ENCODE assay signal across 23 mouse cellular contexts in the genomic region with DNA sequence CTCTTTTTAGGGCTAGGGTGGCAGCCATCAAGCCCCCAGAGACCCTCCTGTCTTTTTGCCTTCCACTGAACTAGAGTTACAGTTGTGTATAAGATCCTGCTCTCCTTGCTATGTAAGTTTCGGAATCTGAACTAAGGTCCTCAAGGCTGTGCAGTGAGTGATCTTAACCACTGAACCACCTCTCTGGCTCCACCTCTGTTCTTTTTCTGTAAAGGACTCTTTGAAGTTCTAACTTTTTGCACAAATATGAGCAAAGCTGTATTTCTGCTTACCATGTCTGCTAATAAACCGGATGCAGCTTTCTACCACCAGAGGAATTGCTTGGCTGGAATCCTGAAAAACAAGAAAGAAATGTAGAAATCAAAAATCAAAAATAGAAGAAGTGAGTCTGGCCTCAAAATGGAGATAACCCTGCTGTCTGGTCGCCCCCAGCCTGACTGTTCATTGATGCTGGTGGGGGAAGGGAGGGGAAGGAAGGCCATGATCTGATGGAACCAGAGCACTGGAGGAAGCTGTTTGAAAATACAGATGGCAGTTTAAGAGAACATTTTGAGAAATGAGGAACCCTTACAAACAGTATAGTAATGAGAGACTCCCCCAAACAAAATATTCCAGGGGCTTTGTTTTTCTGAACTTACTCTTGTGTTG. TPM values are rescaled to one million over a fixed set of nuclear protein-coding genes. Genes with fewer than 3 reads are reported as not detected.
DNase-seq lines count a peak whose midpoint lies in the region; ATAC-seq and TF ChIP-seq lines count a peak whose summit lies in the region.
"Had no signal": no experiment of that assay in that cellular context is flagged by ENCODE, and none has a peak within 500 bp of the region (broad histone marks: within the 10 kb centered on the region; RNA-seq: fewer than 3 reads in every experiment).

No protein-coding gene starts in this region.

- TF ChIP-seq EP300 in MEL (IDR thresholded peaks at IDR 0.05; ENCODE audit: low read depth in 1 of 2, low read length in 2 of 2) = peak; percentile 68 to 73; a peak in 3 of 4 replicates

- peak; percentile 77 for DNase-seq in MEL (ENCODE audit: low read depth, low spot score)
- peak; percentile 33 for DNase-seq in thymus, postnatal 14 days
- DNase-seq in neural tube, embryonic 10.5 days (ENCODE audit: extremely low spot score, low spot score) = no peak
- DNase-seq in gastrocnemius, adult 8-10 months (ENCODE audit: low spot score in 2 of 2) = no peak
- DNase-seq: adrenal gland, postnatal 10 days; B cell, adult 2 months; cerebellum, adult 9-10 months; gastrocnemius, postnatal 14 days; kidney, postnatal 25 days; lung, postnatal 36 days had no signal

- TF ChIP-seq CTCF in MEL (IDR thresholded peaks at IDR 0.05 in 2 of 3, conservative IDR thresholded peaks at IDR 0.05 in 1 of 3; ENCODE audit: control insufficient read depth in 1 of 3, insufficient read depth in 1 of 3, low read depth in 2 of 3, low read length in 3 of 3, poor library complexity in 1 of 3, severe bottlenecking in 1 of 3) = no peak

- no peak overlapping the region for H3K4me3 ChIP-seq in MEL (ENCODE audit: control insufficient read depth in 1 of 2, insufficient read depth in 1 of 2, low read depth in 2 of 2, low read length in 2 of 2)
- H3K4me3 ChIP-seq in intestine, embryonic 15.5 days (replicated peaks) = no peak overlapping the region
- H3K4me3 ChIP-seq: embryonic facial prominence, embryonic 13.5 days; kidney, embryonic 15.5 days; layer of hippocampus, adult 2 months; limb, embryonic 13.5 days; lung, embryonic 15.5 days; megakaryocyte, embryonic 14.5 days; midbrain, embryonic 12.5 days; myocyte had no signal

- ATAC-seq in common myeloid progenitor, adult 5-6 weeks (replicated peaks; ENCODE audit: low read depth, poor library complexity, severe bottlenecking) = peak; percentile 74
- no peak for ATAC-seq in intestine, embryonic 15.5 days
- ATAC-seq: hindbrain, embryonic 16.5 days; intestine, postnatal 0 days had no signal

- H3K79me2 ChIP-seq in MEL (ENCODE audit: control insufficient read depth, insufficient read depth, low read length, poor library complexity) = no peaks in the 10 kb centered on the region

- TF ChIP-seq RAD21 in MEL (IDR thresholded peaks at IDR 0.05; ENCODE audit: low read depth, low read length) = no peak

- H3K36me3 ChIP-seq in MEL (ENCODE audit: control insufficient read depth in 1 of 2, insufficient read depth in 2 of 2, low read length in 2 of 2) = peaks cover 0 to 16% of the 10 kb centered on the region in 2 experiments; a peak in 2 of 4 replicates
- H3K36me3 ChIP-seq in intestine, embryonic 15.5 days = 0 out of 2 replicates have a peak, but pooled peaks cover 4% of the 10 kb centered on the region

- no peak for TF ChIP-seq POLR2A in MEL (IDR thresholded peaks at IDR 0.05; ENCODE audit: control insufficient read depth in 1 of 2, insufficient read depth in 1 of 2, low read depth in 1 of 2, low read length in 2 of 2, poor library complexity in 1 of 2)

- WGBS in intestine, embryonic 15.5 days = 93% methylated on average over 3 of the region's 3 CpGs

- H3K4me2 ChIP-seq in intestine, embryonic 15.5 days (replicated peaks) = no peak overlapping the region
- H3K4me2 ChIP-seq: embryonic facial prominence, embryonic 13.5 days; kidney, embryonic 15.5 days; limb, embryonic 13.5 days; liver, embryonic 11.5 days; lung, embryonic 15.5 days; midbrain, embryonic 12.5 days had no signal

- no peak overlapping the region for H3K27ac ChIP-seq in MEL (ENCODE audit: control insufficient read depth, low read depth, low read length)
- no peak overlapping the region for H3K27ac ChIP-seq in intestine, embryonic 15.5 days
- H3K27ac ChIP-seq: embryonic facial prominence, embryonic 13.5 days; kidney, embryonic 15.5 days; layer of hippocampus, adult 2 months; limb, embryonic 13.5 days; lung, embryonic 15.5 days; midbrain, embryonic 12.5 days had no signal

- no peaks in the 10 kb centered on the region for H3K9me3 ChIP-seq in MEL (replicated peaks; ENCODE audit: insufficient read depth, low read length)
- no peaks in the 10 kb centered on the region for H3K9me3 ChIP-seq in intestine, embryonic 15.5 days
- H3K9me3 ChIP-seq: embryonic facial prominence, embryonic 13.5 days; kidney, embryonic 15.5 days; limb, embryonic 13.5 days; lung, embryonic 15.5 days; megakaryocyte, embryonic 14.5 days; midbrain, embryonic 12.5 days had no signal

- no peaks in the 10 kb centered on the region for H3K27me3 ChIP-seq in MEL (ENCODE audit: control insufficient read depth in 1 of 2, insufficient read depth in 2 of 2, low read length in 2 of 2)
- H3K27me3 ChIP-seq in intestine, embryonic 15.5 days (replicated peaks) = no peaks in the 10 kb centered on the region
- H3K27me3 ChIP-seq: embryonic facial prominence, embryonic 13.5 days; kidney, embryonic 15.5 days; limb, embryonic 13.5 days; lung, embryonic 15.5 days; megakaryocyte, embryonic 14.5 days; midbrain, embryonic 12.5 days had no signal

- H3K9ac ChIP-seq in MEL (ENCODE audit: control insufficient read depth, low read depth, low read length, poor library complexity, severe bottlenecking) = no peak overlapping the region
- no peak overlapping the region for H3K9ac ChIP-seq in intestine, embryonic 15.5 days
- H3K9ac ChIP-seq: embryonic facial prominence, embryonic 13.5 days; kidney, embryonic 15.5 days; limb, embryonic 13.5 days; lung, embryonic 15.5 days; midbrain, embryonic 12.5 days had no signal

- H3K4me1 ChIP-seq in MEL (ENCODE audit: control insufficient read depth in 1 of 2, insufficient read depth in 2 of 2, low read length in 2 of 2) = peaks cover 4 to 10% of the 10 kb centered on the region in 2 experiments; a peak in 3 of 4 replicates
- no peaks in the 10 kb centered on the region for H3K4me1 ChIP-seq in intestine, embryonic 15.5 days (replicated peaks)
- H3K4me1 ChIP-seq: embryonic facial prominence, embryonic 13.5 days; kidney, embryonic 15.5 days; limb, embryonic 13.5 days; lung, embryonic 15.5 days; midbrain, embryonic 12.5 days had no signal

TF ChIP-seq in MEL, 35 proteins besides CTCF, POLR2A, EP300 and RAD21:
- TF ChIP-seq TAL1 (IDR thresholded peaks at IDR 0.05; ENCODE audit: low read length) (no peak), ZC3H11A (IDR thresholded peaks at IDR 0.05; ENCODE audit: low read depth, low read length) (no peak), RCOR1 (IDR thresholded peaks at IDR 0.05; ENCODE audit: low read depth, low read length) (peak; percentile 79), MYC (IDR thresholded peaks at IDR 0.05; ENCODE audit: low read depth, low read length) (no peak), USF1 (IDR thresholded peaks at IDR 0.05; ENCODE audit: low read depth, low read length) (no peak), E2F4 (IDR thresholded peaks at IDR 0.05; ENCODE audit: borderline replicate concordance, low read depth, low read length) (no peak), TBP (IDR thresholded peaks at IDR 0.05; ENCODE audit: low read depth, low read length) (no peak), MAX (IDR thresholded peaks at IDR 0.05; ENCODE audit: low read length) (no peak), JUND (IDR thresholded peaks at IDR 0.05; ENCODE audit: low read depth, low read length) (no peak), GATA1 (IDR thresholded peaks at IDR 0.05; ENCODE audit: low read depth, low read length) (peak; percentile 30; the same call in 1 of the 2 replicates), NELFE (IDR thresholded peaks at IDR 0.05; ENCODE audit: low read depth, low read length) (no peak), TCF12 (IDR thresholded peaks at IDR 0.05; ENCODE audit: low read depth, low read length) (peak; percentile 39; the same call in 1 of the 2 replicates), ELF1 (IDR thresholded peaks at IDR 0.05; ENCODE audit: low read depth, low read length) (no peak), MXI1 (IDR thresholded peaks at IDR 0.05; ENCODE audit: low read depth, low read length) (no peak), CHD2 (IDR thresholded peaks at IDR 0.05; ENCODE audit: low read length) (peak; percentile 52), SIN3A (IDR thresholded peaks at IDR 0.05; ENCODE audit: low read length) (no peak), CHD1 (IDR thresholded peaks at IDR 0.05; ENCODE audit: low read depth, low read length) (no peak), MYB (IDR thresholded peaks at IDR 0.05; ENCODE audit: low read depth, low read length) (peak; percentile 42), UBTF (IDR thresholded peaks at IDR 0.05; ENCODE audit: borderline replicate concordance, insufficient read depth, low read depth, low read length) (no peak), HCFC1 (IDR thresholded peaks at IDR 0.05; ENCODE audit: low read depth, low read length) (no peak), MAZ (IDR thresholded peaks at IDR 0.05; ENCODE audit: low read depth, low read length) (peak; percentile 31; the same call in 1 of the 2 replicates), SMC3 (IDR thresholded peaks at IDR 0.05; ENCODE audit: low read depth, low read length) (no peak), ETS1 (IDR thresholded peaks at IDR 0.05; ENCODE audit: low read depth, low read length) (peak; percentile 50)

RNA-seq across cellular contexts. Expression of a gene that starts 45.5 kb away (rescaled TPM):
- 3.5 and 4.0 TPM in 2 replicates for total RNA-seq in MEL (2012; rRNA removed)
- 1 to 10 TPM in 1 of 2 experiments, not detected in 1; 7.2 TPM for polyA plus RNA-seq in MEL (2012; ENCODE audit: insufficient read depth in 1 of 2, insufficient read length in 2 of 2, low read depth in 1 of 2, low replicate concordance in 2 of 2, missing spikeins in 1 of 2)
- total RNA-seq in common myeloid progenitor, adult 5-6 weeks (2017) = 7.2 and 7.3 TPM in 2 replicates
- polyA plus RNA-seq in intestine, embryonic 15.5 days (2015; fragmentation: Nextera tagmentation; extraction: Ambion mirVana) = 7.3 and 9.6 TPM in 2 replicates
- 1 to 10 TPM in 1 of 4 experiments, under 1 TPM in 2, not detected in 1; 0.41 to 1.4 (median 0.70) TPM for total RNA-seq in gastrocnemius, adult 8-10 months (2022)

Comparison
In these comparisons a context has a peak if more than half of its experiments do, and no peak if none do; other contexts are left out.
1. DNase-seq: peak in MEL (single experiment) and thymus, postnatal 14 days (single experiment); none in neural tube, embryonic 10.5 days (single experiment) and gastrocnemius, adult 8-10 months (0 of 2).